Mouse (Mus musculus) ES-E14 (cell line): ENCODE results near the gene Rab14.

Experiments
- CHD2 ChIP-seq: IDR thresholded peaks from 2 replicates; pipeline ENCODE4 v1.6.1; 2014; ENCODE audit warnings: mild to moderate bottlenecking, low read depth, low read length, inconsistent platforms
- HCFC1 ChIP-seq: IDR thresholded peaks from 2 replicates; pipeline ENCODE4 v1.6.1; 2012; ENCODE audit warnings: low read length, inconsistent platforms, borderline replicate concordance; ENCODE audit not compliant: insufficient read depth

- TF ChIP-seq HCFC1 (no peak), CHD2 (no peak)
Observed at GRCm38 (mm10) chr2:35148806-35149205, 52.1 kb downstream of the Rab14 start.
